Mouse (Mus musculus) left cerebral cortex, adult 8-10 months (tissue): ENCODE measurements around the gene Stum. TPM values are rescaled to one million over a fixed set of nuclear protein-coding genes. Genes with fewer than 3 reads are reported as not detected.

Experiments used
- DNase-seq, 2 experiments: peaks; one replicate each; pipeline ENCODE4 v3.0.0; 2022; ENCODE audit warnings: low spot score in 2 of 2
- total RNA-seq, 4 experiments: library from RNA; stranded (reverse); gene quantifications; 2 replicates each; pipeline ENCODE4 v1.2.4; 2022

Gene Stum
- total RNA-seq, 4 experiments from 2014 or later: 139 to 156 (median 147) TPM

DNA sequence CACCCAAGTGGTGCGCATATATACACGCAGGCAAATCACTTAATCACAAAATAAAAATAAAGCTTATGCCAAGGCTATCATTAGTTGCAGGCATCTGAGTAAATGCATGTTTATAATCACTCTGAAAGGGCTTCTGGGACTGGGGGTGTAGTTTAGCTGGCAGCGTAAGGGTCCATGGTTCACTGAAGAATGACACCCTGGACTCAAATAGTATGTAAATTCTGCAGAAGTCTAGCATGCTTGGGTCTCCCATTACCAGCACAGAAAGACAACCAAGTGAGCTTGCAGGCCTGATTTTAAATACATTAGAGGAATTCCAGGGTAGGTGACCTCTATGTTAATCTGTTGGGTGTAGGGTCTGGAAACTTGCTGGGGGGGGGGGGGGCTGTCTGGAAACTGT is 16.5 kb upstream of the Stum start:
- DNase-seq: no peak

DNA sequence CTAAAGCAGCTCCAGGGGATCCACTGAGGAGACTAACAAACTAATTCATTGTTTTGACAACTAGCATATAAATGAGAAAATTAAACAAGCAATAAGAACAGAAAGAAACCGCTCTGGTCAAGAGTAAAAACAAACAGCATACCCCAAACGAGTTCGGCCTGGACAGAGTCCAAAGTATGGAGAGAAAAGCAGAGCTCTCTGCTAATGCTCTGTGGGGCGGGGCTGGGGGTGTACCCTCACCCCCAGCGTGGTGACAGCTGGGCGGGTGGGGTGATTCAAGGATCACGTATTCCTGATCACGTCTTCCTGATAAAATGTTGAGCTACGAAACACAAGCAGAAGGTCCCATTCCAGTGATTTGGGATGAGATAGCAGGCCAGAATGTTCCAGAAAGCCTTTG is 9.5 kb upstream of the Stum start:
- no peak for DNase-seq

DNA sequence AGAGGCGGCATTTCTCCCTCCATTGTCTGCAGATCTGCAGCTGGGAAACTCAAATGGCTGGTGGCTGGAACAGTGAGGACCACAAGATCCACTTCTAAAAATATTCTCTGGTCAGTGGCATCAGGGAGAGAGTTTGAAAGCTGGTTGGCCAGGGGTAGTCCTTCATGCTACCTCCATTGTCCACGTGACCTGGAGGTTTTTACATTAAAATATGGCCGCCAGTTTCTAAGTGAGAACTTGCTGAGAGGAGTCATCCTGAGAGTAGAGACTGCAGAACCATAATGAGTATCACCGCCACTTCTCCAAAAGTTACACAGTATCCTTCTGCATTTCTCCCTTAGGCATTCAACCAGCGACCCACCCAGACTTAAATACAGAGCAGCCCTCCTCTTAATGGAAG is 2.0 kb upstream of the Stum start:
- no peak for DNase-seq

DNA sequence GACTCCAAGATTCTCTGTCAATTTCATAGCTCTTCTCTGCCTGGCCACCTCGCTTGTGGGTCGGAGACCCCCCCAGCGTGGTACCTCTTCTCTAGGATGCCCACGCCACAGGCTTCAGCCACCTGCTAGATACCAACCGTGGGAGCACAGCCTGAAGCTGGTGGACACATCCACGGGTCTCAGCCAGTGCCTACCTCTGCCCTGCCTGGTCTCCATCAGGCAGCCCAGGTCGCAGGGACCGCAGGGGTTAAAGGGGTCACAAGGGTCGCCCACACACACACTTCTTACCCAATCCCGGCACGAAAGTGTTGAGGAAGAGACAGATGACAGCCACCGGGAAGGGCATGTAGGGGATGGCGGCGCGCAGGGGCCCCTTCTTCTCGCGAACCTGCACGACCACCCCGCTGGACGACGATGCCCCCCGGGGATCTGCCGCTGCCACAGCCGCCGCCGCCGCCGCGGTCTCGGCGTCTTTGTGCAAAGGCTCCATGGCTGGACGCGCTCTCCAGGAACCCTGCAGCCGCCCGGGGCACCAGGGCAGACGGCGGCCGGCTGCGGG is 385 bp downstream of the Stum start:
- no peak for DNase-seq

DNA sequence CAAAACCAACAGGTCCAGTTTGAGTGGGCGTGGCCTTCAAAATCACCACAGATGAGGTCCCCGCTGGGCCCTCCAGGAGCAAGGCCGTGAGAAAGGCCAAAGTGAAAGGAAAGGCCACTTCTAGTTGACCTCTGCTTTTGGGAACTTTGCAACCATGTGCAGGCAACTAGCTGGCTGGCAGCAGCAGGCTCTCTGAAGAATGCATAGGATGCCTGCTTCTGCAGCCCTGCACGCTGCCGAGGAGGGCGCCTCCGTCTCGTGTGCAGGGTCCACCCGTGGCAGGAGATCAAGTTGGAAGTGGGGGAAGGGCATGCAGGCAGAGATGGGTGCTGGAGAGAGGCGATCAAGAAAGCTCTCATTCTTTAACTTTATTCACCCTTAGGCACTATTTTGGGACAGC is 1.3 kb downstream of the Stum start:
- DNase-seq: no peak

DNA sequence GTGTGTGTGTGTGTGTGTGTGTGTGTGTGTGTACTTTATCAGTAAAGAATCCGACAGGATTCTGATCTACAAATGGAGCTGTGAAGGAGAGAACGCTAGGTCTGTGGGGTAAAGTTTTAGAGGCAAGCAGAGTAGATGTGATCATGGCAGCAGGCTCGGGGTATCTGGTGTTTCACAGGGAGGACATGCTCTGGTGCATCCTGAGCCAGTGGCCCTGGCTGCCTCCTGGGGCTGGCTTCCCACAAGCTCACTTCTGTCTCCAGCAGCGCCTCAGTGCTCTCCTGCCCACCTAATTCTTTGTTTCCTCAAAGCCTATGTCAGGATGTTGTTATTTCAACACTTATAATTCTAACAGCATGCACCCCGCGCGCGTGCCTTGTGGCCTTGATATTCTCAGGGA is 2.0 kb downstream of the Stum start:
- DNase-seq: no peak

DNA sequence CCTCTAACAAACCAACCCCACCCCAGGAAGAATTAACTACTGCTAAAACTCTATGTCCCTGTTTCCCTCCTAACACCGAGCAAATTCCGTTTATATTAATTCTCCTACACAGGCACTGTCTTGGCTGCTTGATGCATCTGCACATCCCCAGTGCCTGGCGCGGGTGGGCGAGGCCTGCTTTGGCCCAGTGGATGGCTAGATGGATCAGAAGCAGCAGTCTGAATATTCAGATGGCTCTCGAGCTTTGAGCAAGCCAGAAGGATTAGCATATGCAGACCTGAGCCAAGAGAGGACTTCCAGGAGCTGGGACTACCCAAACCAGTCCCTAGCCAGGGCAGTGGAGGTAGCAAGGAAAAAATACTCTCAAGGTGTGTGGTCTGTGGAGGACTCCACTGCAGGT is 3.0 kb downstream of the Stum start:
- DNase-seq: no peak

DNA sequence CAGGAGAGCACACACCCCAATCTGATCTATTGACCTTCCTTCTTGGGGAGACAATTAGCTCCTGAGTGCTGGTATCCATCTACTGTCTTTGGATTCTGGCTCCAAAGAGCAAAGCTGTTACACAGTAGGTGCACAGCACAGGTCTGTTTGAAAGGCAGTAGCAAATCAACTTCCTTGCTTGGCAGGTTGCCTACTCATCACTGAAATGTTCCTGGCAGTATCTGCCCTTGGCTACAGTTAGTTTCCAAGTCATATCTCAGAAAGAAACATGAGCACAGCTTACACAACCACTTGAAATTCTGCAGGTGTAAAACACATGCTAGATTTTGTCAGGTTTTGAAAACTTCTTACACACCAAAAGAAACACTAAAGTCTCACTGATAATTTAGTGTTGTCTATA is 9.7 kb downstream of the Stum start:
- DNase-seq: no peak

DNA sequence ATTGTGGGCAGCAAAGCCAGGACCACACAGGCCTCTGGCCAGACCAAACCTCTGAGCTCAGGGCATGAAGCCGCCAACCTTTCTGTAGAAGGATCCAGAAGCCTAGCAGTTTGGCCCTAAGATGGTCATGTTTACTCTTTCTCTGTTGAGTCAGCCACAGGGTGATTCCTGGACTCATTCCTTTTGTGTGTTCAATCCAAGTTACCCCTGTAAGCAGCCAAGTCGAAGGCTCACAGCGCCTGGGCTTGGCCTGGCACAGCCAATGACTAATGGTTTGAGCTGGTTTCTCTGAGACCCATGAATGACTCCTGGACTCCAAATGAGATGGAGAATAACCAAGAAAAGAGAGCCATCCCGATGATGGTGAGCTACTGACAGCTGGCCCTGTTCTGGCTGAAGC is 15.3 kb downstream of the Stum start:
- DNase-seq: no peak

DNA sequence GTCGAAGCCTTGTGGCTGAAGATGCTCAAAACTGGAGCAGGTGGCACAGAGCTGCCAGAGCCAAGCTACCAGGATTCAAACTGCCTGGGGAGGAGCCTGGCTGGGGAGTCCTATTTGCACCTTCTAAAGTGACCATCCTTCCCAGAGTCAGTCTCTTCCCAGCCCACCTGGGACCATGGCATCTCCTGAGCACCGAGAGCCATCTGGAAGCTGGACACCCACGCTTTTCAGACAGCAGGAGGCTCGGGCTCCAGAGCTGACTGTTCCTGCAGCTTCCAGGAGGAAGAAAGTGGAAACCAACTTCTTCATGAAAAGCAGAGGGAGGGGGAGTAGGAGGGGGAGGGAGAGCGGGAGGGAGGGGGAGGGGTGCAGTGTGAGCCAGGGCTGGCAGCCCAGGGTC is 17.7 kb downstream of the Stum start:
- peak in 1 of 2 experiments; percentile 83 for DNase-seq

DNA sequence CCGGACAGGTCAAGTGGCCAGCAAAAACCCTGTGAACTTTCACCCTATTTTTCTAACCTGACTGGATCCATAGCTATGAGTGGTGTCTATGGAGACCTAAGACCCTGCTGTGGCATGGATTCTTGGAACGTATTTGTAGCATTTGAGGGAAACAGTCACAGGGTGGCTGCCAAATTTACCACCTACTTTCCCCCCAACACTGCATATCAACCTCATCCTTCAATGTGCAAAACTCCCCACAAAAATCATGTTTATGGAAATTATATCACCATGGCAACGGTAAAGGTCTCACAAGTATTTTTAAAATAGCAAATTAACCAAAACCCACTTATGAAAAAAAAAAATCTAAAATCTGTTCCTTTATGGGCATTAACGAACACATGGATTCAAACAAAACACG is 18.9 kb downstream of the Stum start:
- peak in 1 of 2 experiments; percentile 55 for DNase-seq

DNA sequence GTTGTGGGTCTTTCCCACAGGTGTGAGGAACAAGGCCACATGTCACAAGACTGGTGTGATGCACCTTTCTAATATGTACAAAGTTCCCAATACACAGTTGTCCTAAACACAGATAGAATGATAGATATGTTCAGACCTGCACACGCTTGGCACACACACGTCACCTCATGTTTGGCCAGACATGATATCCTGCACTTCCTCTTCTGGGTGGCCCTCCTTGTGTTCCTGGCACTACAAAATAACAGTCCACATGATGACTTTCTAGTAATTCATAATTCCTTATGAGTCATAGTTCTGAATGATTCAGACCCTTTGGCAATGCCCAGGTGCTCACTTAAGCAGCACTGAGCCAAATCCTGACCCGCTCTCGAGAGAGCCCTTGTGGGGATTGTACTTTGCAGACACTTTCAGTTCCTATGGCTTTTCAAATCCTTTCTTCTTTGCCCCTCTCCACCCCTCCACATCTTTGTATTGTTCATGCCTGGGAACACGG is 20.3 kb downstream of the Stum start:
- no peak for DNase-seq

DNA sequence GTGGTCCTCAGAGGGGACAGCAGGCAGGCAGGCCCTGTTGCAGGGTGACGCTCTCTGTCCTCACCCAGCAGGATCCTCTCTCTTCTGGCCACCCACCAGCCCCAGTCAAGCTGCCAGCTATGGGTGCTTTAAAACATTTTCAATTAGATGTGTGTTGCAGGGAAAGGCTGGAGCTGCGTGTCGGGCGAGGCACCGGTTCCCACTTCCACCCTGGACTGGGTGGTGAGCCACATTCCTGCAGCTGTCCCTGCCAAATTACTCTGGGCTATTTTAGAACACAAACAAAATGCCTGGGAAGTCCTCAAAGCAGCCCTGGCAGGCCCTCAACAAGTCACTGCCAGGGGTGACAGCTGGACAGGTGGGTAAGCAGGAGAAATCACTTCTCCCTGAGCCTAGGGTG is 20.9 kb downstream of the Stum start:
- DNase-seq: no peak

DNA sequence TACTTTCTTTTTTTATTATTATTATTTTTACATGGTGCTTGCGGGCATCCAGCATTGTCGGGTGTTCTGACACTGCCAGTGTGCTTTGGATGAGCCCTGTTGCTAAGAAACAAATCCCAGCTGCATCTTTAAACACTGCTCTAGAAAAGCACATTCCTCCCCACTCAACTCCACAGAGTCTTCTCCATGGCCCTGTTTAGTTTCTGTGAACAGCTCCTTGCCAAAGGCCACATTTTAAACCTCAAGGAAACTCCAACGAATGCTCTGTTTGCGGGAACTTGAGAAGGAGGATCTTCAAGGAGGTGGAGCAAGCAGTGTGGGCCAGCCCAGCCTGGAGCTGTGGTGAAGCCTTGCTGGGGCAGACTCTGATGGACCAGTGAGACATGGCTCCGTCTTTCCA is 22.6 kb downstream of the Stum start:
- no peak for DNase-seq

DNA sequence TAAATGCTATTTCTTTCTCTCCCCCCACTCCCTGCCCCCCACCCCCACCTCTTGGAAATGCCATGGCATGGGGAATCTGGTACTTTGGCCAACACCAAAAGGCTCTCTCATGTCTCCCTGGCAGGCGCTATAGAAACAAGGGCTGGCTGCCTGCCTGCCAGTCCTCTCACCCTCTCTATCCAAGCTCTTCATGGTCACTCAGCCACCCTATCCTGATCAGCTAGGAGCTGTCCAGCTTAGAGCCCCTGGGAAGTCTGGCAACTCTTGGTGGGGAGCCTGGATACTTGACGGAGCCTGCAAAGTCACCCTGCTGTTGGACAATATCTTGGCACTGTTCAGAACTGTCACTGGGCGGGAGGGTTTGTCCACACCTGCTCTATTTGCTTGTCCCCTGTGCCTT is 24.6 kb downstream of the Stum start:
- no peak for DNase-seq

DNA sequence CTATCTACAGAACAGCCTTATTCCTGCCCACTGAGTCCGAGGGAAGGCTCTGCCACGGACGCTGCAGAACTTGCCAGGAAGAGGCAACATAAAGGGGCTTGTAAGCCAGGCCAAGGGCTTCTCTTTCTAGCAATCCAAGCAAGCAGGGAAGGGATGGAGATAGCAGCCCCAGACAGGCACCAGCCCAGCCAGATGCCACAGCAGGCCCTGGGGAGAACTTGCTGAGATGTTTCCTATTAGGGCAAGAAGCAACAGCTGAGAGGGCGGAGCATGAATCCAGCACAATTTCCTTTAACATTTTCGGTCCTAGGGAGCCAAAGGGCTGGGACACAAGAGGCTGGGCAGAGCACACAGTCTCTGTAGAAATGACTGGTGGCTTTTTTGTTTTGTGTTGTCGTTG is 25.0 kb downstream of the Stum start:
- no peak for DNase-seq

DNA sequence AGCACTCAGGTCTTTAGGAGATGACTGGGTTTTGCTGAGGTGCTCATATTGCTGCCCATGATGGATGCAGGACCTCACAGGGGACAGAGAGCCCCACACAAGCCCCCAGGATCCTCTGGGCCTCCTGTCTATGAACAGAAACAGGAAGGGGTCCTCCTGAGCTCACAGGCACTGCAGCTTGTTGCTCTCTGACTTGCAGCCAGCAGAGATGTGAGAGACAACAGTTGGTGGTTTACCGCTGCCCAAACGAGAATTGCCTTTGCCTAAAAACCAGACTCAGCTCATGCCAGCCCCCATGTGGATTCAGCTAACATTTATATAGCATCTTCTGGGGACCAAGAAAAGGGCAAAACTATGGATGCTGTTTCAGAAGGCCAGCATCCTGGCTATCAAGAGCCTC is 33.7 kb downstream of the Stum start:
- no peak for DNase-seq

DNA sequence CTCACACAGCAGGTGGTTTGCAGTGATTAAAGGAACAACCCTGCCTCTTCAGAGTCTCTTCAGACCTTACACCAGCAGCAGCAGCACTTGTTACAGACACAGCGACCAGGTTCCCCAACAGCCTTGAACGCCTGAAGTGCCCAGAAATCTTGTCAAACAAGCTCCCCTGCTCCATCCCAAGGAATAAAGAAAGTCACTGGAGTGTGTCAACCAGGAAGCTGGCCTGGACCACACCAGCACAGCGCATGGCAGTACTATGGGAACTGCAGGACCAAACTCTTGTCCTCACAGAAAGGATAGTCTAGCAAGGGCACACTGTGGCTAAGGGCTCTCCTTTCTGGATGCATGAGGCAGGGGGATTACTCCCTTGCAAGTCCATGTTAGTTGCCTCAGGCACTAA is 38.9 kb downstream of the Stum start:
- no peak for DNase-seq

DNA sequence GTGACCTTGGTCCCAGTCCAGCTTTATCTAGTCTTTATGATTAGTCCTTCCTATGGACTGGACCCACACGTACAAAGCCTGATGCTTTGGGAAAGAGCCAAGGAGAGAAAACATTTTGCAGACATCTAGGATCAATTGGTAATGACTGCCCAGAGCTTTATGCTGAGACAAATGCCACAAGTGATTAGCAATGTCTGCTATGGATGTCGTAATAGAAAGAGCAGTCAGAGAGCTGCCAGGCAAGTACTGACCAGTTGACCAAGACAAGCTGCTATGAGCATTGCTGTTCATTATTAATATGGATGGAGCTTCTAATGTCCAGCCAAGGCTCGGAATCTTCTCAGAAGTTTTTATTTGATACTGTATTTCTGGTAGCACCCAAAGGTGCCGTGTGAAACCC is 43.8 kb downstream of the Stum start:
- no peak for DNase-seq

DNA sequence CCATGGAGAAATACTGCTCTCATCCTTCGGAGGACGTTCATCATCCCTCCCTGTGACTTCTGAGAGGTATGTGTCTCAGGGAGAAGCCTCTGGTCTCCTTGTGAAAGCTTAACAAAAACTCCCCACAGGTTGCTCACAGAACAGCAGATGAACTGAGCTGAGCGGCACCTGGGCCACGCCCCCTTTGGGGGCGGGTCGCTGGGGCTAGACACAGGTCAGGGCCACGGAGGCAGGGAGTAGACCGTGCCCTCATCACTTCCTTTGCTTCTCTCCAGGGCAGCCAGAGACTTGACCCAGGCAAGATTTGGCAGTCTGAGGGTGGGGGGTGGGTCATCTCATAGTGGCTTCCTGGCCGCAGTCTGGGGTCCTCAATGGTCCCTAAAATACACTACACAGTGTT is 48.4 kb downstream of the Stum start:
- DNase-seq: no peak

DNA sequence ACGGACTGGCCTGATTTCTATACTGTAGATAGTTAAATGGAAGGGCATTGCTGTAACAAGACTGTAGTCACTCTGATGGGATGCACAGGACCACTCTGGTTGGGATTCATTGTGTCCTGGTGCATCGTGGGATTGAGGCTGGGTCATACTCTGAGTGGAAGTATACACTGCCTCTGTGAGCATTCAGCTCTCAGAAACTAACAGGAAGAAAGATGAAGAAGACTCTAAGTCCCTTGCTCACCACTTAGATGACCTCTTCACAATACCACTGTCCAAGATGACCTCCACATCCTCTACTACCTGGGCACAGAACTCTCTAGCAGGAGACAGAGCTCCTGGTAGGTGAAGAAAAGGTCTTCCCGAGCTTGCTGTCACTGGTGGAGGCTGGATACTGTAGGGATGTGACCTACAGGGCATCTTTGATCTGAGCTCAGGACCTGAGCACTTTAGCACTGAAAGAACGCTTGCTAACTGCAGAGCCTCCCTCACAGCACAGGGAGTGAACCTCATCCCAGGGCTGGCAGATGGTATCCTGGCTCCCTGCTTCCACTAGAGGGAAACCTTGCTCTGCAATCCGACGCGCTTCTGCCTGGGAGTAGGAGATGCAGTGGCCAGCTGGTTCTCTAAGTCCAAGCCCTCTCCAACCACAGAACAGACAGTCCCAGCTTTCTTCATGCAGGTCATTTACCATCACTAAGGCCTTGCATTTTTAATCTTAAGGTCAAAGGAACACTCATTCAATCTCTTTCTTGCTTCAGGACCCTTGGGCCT is 49.3 kb downstream of the Stum start:
- DNase-seq: no peak

DNA sequence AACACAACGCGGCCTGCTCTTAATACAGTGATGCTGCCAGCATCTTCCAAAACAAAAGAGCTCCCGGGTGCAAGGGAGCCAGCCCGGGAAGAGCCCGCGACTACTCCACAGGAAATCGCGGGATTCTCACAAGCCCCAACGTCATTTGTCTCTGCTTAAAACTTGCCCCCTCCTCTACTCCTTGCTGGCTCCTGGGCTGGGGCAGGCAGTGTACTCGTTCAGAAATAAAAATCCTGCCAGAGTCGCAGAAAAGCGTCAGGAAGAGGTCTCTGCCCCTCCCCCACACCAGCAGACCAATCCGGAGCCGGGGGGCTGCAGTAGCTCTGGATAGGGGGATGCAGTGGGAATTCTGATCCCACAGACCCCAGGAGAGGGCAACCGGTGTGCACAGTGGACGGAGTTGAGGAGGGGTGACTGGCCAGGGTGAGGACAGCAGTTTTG is 50.2 kb downstream of the Stum start:
- DNase-seq: no peak

DNA sequence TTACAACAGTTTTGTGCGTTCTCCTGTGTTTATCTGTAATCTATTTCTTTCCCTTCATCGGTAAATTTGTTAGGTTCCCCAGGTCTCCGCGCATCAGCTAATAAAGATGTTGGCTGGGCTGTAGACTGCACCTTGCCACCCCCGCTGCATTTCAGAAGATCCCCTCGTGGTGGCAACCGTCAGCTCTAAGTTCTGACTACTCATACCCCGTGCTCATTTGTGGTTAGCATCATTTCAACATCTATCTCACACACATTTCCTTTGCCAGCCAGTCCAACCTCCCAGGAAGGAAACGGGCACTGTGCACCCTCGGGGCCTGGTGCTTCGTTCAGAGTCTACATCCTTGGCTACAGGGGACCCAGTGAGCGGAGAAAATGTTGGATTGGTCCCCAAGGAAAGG is 51.5 kb downstream of the Stum start:
- DNase-seq: no peak
